Mouse (Mus musculus) ES-Bruce4 (cell line): ENCODE data around the gene Klf11.

Experiments used
- CTCF ChIP-seq: IDR thresholded peaks from one replicate; pipeline ENCODE4 v1.8.1; 2011; ENCODE audit warnings: low read depth, low read length
- EP300 ChIP-seq: IDR thresholded peaks from 2 replicates; pipeline ENCODE4 v1.6.1; 2011; ENCODE audit warnings: low read depth, low read length; ENCODE audit not compliant: insufficient read depth
- POLR2A ChIP-seq: IDR thresholded peaks from one replicate; pipeline ENCODE4 v1.8.1; 2011; ENCODE audit warnings: low read length; ENCODE audit not compliant: insufficient read depth

GRCm38 (mm10) chr12:24661100-24661499, 10.0 kb downstream of the Klf11 start:
- TF ChIP-seq POLR2A: no peak
- no peak for TF ChIP-seq CTCF
- no peak for TF ChIP-seq EP300
